Mouse (Mus musculus) skeletal muscle tissue, postnatal 0 days (tissue): ENCODE data around the gene Trappc6a. TPM values are rescaled to one million over a fixed set of nuclear protein-coding genes. Genes with fewer than 3 reads are reported as not detected.

Source experiments
- polyA plus RNA-seq: library from polyadenylated mRNA; unstranded; fragments of >200 nt; fragmentation: Nextera tagmentation; extraction: Ambion mirVana; gene quantifications from 2 replicates; pipeline ENCODE4 v1.2.1, GENCODE M21; 2015

Gene Trappc6a
- polyA plus RNA-seq, result 50.0 and 57.3 TPM in 2 replicates

DNA sequence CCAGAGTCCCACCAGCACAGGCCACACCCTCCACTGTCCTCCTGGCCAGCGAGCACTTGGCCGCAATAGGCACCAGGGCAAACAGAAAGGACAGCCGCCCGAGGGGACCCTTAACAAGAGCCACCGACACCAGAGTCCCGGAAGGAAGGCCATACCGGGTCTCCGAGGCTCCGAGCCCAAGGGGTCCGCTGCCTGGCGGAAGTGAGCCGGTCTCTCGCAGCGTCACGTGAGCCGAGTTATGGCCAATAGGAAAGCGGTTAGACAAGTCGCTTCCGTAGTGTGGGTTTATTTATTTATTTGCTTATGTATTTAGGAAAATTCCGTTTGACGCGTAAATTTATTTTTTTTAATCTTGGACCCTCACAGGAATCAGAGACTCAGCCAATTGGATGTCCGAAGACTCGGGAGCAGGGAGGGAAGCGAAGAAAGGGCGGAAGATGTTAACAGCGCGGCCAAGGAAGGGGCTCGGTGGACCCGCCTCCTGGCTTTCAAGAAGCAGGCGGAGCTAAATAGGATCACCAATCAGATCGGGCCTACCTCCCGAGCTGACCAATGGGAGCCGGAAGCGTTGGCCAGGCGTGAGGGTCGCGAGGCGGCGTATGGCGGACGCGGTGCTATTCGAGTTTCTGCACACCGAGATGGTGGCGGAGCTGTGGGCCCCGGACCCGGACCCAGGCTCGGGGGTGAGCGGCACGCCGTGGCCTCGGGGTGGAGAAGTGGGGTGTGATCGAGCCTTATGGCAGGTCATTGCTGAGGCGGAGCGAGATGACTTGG, at the start of gene Trappc6a, which contains the start of gene Bloc1s3:
Gene Trappc6a, plus strand, starts transcription at position 246 of the 774 bp plus-strand sequence.
Gene Bloc1s3, minus strand, starts transcription at position 218 of the 774 bp plus-strand sequence.

DNA sequence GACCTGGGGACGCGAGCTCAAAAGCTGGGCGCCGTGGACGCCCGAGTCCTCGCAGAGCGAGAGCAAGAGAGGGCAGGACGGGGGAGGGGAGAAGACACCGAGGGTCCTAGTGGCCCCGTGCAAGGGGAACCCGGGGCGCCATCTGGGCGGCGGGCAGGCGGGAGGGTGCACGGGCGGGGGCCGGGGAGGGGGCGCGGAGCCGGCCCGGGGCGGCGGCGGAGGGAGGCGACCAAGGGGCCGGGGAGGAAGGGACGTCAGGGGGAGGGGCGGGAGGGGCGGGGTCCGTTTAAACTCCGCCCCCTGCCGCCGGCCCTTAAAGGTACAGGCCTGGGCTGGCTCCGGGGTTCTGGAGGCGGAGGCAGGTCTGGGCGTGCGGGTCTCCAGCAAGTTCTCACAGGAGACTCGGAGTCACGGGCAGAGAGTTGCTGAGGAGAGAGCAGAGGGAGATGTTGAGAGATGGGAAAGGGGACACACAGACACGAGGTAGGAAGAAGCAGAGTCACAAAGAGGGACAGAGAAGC, 49.5 kb upstream of the Trappc6a start, which contains the start of gene Mark4:
Gene Mark4, minus strand, starts transcription at position 231 of the 521 bp plus-strand sequence.

DNA sequence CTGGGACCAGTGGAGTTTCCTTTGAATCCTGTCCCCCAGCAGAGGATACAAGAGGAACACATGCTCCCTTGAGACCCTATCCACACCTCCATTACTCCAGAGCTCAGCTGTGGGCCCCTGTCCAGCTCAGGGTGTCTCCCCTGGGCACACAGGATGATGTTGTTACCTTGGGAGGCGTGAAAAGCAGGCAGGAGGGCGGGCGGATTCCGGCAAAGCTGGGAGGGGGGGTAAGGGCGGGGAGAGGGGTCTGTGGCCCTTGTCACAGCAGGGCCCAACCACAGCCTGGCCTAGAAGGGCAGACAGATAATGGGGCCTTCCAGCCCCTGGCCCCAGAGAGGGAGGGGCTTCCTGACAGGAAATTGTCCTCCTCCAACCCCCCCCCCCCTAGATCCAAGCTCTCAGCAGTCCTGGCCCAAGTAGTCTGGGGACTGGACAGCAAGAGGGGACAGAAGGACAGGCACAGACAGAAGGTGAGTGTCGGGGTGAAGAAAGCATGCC, 45.3 kb upstream of the Trappc6a start, which contains the start of gene Exoc3l2:
Gene Exoc3l2, plus strand, starts transcription at position 448 of the 498 bp plus-strand sequence.

DNA sequence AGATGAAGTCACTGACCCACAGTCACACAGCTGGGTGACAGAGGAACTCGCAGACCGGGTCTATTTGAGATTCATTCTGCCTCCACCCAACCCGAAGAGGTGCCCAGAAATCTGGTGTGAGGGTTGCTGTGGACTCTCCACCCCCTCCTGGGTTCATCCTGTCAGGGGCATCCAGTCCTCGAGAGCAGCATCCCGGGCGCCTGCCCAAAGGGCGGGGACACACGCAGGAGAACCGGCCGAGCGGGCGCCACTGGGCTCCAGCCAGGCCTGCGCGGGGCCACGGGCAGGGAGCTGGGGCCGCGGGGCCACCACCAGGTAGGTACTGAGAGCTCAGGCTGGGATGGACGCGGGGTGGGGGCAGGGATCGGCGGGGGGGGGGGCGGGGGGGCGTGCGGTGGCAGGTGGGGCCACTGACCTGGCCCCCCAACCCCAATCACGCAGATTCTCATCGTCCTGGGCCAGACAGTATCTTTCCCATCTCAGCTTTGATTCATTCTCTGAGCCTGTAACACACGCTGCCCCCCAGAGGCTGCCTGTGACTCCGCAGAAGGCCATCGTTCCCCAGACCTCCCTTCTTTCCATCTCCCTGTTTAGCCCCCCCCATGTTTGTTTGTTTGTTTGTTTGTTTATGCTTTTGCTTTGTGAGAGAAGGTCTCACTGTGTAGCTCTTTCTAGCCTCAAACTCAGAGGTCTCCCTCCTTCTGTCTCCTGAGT, 9.6 kb downstream of the Trappc6a start, which contains the start of gene Nkpd1:
Gene Nkpd1, plus strand, starts transcription at position 187 of the 714 bp plus-strand sequence.

DNA sequence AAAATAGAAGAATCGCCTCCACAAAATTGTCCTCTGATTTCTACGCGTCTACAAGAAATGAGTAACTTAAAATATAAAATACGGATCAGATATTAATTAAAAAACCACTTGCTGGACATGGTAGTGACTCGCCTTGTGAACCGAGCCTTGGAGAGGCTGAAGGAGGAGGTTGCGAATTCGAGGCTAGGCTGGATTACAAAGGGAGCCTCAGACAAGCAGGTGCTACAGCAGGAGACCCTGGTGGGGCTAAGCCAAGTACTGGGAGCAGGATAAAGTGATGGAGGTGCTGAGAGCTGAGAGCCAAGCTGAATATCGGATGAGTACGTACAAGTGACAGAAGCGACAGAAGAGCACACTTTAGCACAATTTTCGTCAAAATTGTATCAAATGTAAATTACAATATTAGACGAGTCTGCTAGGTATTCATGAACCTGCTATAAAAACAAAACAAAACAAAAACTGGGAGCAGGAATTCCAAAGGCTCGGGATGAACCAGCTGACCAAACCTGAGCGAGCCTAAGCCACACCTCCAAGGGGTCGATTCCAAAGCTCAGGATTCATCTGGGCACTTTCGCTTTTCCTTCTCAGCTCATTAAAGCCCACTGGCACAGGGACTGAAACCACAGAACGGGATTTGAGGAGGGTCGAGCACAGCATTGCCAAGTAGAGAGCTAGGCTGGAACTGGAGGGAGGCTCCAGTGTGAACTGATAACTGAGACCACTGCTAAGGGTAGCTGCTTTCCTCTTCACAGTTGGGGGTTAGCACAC, 54.6 kb downstream of the Trappc6a start, which contains the start of gene Ppp1r37:
Gene Ppp1r37, minus strand, starts transcription at position 434 of the 768 bp plus-strand sequence.

Other genes starting within 250 kb of the Trappc6a start
- gene Vasp, start 236.6 kb upstream of the Trappc6a start, polyA plus RNA-seq, result 41.2 and 52.3 TPM in 2 replicates
- 0.11 TPM in 1 of 2 replicates, not detected in the other for gene Ppm1n, start 228.3 kb upstream of the Trappc6a start, polyA plus RNA-seq
- 408 and 509 TPM in 2 replicates for gene Rtn2, start 225.8 kb upstream of the Trappc6a start, polyA plus RNA-seq
- gene Fosb, start 198.3 kb upstream of the Trappc6a start, polyA plus RNA-seq, result 0.23 and 0.84 TPM in 2 replicates
- gene Ercc1, start 163.6 kb upstream of the Trappc6a start, polyA plus RNA-seq, result 37.1 and 45.7 TPM in 2 replicates
- gene Cd3eap, start 148.9 kb upstream of the Trappc6a start, polyA plus RNA-seq, result 13.9 TPM in 2 replicates
- gene Ppp1r13l, start 148.6 kb upstream of the Trappc6a start, polyA plus RNA-seq, result 1.4 and 2.4 TPM in 2 replicates
- gene Ercc2, start 126.4 kb upstream of the Trappc6a start, polyA plus RNA-seq, result 5.0 and 5.1 TPM in 2 replicates
- gene Klc3, start 104.3 kb upstream of the Trappc6a start, polyA plus RNA-seq, result 0.12 and 1.7 TPM in 2 replicates
- gene Ckm, start 103.6 kb upstream of the Trappc6a start, polyA plus RNA-seq, result 17,276 and 19,625 TPM in 2 replicates
- gene Mark4, start 49.6 kb upstream of the Trappc6a start, polyA plus RNA-seq, result 3.4 and 4.4 TPM in 2 replicates
- gene Exoc3l2, start 45.1 kb upstream of the Trappc6a start, polyA plus RNA-seq, result 0.21 and 0.37 TPM in 2 replicates
- 1.1 and 1.6 TPM in 2 replicates for gene Bloc1s3, start within 50 bp of the Trappc6a start, polyA plus RNA-seq
- gene Nkpd1, start 9.4 kb downstream of the Trappc6a start, polyA plus RNA-seq, result 0.74 TPM in 1 of 2 replicates, not detected in the other
- gene Ppp1r37, start 54.7 kb downstream of the Trappc6a start, polyA plus RNA-seq, result 15.1 and 17.8 TPM in 2 replicates
- 0.13 and 0.15 TPM in 2 replicates for gene Zfp296, start 68.9 kb downstream of the Trappc6a start, polyA plus RNA-seq
- 95.5 and 105 TPM in 2 replicates for gene Gemin7, start 69.2 kb downstream of the Trappc6a start, polyA plus RNA-seq
- 18.3 and 20.7 TPM in 2 replicates for gene Clasrp, start 96.1 kb downstream of the Trappc6a start, polyA plus RNA-seq
- 8.1 and 9.4 TPM in 2 replicates for gene Relb, start 121.0 kb downstream of the Trappc6a start, polyA plus RNA-seq
- 46.1 and 53.3 TPM in 2 replicates for gene Clptm1, start 156.6 kb downstream of the Trappc6a start, polyA plus RNA-seq
- gene Apoc2, start 169.5 kb downstream of the Trappc6a start, polyA plus RNA-seq, result 2.7 and 2.9 TPM in 2 replicates
- gene Gm44805, start 173.0 kb downstream of the Trappc6a start, polyA plus RNA-seq, result 2.2 TPM in 1 of 2 replicates, not detected in the other
- 3.4 and 21.2 TPM in 2 replicates for gene Apoc4, start 173.1 kb downstream of the Trappc6a start, polyA plus RNA-seq
- 12.4 and 217 TPM in 2 replicates for gene Apoc1, start 184.3 kb downstream of the Trappc6a start, polyA plus RNA-seq
- gene Apoe, start 190.8 kb downstream of the Trappc6a start, polyA plus RNA-seq, result 342 and 1,192 TPM in 2 replicates
- gene Tomm40, start 207.0 kb downstream of the Trappc6a start, polyA plus RNA-seq, result 72.8 and 86.6 TPM in 2 replicates
- gene Nectin2, start 242.1 kb downstream of the Trappc6a start, polyA plus RNA-seq, result 21.2 and 24.3 TPM in 2 replicates